Mouse (Mus musculus) thymus, postnatal 10 days (tissue): Measurements from ENCODE around the gene Brd4.

ENCODE experiments used
- DNase-seq, 2 experiments: peaks; one replicate each; pipeline ENCODE4 v3.0.0; 2021; ENCODE audit warnings: low spot score in 2 of 2

Brd4 gene

GRCm38 (mm10) chr17:32284262-32285137 is at the start of gene Brd4:
TSS of gene Brd4 (minus strand) at chr17:32284722.
- peak; percentile 80 to 89 for DNase-seq

DNA sequence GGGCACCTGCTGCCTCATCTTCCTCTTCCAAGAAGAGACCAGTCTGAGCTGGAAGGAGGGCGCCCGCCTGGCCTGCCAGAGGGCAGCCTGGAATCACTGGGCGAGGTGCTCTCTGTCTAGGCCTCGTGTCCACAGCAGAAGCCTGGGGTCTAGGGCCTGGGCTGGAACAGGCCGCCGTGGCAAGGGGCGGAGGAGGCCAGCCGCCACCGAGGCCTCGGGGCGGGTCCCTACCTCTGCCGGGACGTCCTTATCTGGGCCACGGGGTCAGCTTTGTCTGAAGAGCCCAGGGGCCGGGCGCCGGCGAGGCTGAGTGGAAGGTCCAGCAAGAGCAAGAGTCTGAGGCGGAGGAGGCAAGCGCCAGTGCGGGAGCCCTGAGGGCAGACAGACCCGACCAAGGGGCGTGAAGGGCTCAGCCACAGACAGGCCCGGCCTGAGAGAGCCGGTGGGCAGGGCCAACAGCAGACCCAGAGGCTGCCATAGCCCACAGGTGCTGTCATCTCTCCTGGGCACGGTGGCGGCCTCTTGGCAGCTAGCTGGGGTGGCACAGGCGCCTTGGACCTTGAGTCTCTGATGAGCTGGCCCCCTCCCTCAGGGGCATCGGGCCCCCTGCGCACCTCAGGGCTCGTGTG is 49.3 kb upstream of the Brd4 start:
- no peak for DNase-seq

DNA sequence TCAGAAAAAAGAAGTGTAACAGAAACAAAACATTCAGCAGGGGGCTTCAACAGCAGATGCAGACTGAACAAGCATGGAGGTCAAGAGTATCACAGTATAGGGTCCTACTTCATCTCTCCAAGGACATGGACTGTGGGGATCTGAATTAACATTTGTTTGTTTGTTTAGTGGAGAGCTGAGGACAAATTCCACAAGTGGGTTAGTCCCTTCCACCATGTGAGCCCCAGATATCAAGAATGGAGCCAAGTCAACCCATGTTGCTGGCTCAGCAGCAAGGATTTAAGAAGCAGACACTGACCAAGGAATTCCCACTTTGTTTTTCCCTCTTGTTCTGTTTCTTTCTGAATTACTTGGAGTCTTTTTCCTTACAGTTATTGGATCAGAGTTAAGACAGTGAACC is 43.0 kb upstream of the Brd4 start:
- DNase-seq = no peak

DNA sequence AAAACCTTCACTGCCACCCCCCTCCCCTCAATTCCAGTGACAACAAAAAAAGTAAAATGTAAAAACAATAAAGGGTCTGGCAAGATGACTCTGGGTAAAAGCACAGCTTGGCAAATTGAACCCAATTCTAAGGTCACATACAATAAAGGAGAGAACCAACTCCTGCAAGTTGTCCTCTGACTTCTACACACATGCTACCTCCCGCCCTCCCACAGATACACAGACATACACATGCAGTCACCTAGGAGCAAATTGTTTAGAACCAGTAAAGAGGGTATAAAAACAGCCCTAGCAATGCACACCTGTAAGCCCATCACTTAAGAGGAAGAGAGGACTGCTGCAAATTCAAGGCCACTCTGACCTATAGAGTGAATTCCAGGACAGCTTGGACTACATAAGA is 38.3 kb upstream of the Brd4 start:
- DNase-seq = no peak

DNA sequence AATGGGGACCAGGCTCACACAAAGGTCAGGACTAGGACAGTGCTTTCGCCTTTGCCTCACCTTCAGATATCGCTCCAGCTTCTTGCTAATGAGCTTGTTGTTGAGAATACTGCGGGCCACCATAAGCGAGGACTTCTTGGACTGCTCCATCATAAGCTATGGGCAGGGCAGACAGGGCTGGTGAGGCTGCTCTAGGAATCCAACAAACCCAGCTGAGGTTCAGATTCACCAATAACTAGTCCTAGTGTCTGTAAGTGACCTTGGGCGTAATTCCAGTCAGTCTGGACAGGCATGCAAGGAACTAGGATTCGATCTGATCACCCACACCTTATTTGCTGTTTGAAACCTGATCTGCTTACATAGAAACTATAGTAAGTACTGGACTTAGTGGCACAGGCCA is 37.3 kb upstream of the Brd4 start:
- no peak for DNase-seq

DNA sequence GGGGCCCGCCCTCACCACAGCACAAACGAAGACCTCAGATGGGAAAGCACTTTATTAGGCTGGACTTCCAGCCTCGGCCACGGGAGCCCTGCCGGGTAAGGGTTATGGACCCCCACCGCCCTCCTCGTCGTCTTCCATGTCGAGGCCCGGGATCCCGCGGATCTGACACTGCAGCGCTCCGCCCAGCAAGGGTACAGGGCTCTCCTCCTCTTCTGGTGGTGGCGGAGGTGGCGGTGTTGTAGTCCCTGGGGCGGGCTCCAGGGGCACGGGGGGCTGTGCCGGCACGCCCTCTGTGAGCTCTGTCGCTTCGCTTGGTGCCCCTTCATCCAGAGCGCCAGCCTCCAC is 36.8 kb upstream of the Brd4 start:
- peak in 1 of 2 experiments; percentile 80 for DNase-seq

GRCm38 (mm10) chr17:32320597-32321389 is 36.3 kb upstream of the Brd4 start, which contains the start of gene Akap8:
TSS of gene Akap8 (minus strand) at chr17:32321238.
- DNase-seq = peak; percentile 95 to 97

DNA sequence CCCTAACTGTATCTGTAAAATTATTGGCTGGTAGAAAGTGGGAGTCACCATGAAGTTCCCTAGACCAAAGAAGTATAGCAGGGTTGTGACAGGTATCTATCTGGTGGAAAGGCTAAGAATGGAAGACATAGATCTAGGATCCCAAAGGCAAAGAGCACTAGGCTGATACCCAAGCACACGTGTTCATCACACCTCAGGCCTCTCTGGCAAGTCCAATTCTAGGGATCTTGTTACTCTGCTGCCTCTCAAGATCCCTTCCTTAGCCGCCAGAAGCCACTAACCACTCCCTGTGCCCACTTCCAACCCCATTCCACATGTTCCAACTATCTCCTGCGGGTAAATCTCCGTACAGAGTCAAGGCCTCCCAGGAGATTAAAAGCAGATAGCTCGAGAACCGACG is 35.4 kb upstream of the Brd4 start:
- no peak for DNase-seq

DNA sequence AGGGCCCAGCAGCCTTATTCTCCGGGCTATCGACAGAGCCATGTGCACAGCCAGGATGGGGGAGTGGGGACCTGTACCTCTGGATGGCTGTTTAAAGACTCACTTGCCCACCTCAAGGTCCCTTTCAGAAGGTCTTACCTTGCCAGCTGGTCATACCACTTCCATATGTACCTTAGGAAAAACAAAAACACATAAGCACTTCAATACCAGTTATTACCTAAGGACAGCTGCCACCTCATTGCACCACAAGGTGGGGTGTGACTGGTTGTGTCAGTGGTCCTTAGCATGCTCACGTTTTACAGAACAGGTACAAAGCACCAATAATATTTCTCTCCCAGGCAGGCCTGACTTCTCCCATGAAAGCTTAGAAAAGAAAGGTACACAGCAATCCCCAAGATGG is 33.2 kb upstream of the Brd4 start:
- no peak for DNase-seq

GRCm38 (mm10) chr17:32317032-32317431 is 32.5 kb upstream of the Brd4 start:
- no peak for DNase-seq

DNA sequence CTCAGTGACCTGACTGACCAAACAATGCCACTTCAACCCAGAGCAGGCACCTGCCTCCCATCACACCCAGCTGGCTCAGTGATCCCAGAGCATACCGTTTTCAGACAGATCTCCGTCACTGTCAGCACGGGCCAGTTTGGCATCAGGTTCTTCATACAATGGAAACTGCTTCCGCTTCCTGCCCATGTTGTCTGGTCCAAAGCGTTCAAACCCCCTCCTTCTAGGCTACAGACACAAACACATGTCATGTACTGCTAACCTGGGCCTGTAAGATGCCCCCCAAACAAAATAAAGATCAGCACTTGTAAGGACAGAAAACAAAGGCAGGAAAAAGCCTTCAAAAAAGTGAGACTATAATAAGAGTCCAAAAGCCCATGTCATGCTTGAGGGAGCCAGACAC is 31.0 kb upstream of the Brd4 start:
- DNase-seq = no peak

- no peak for DNase-seq
Observed at GRCm38 (mm10) chr17:32313892-32314291, 29.4 kb upstream of the Brd4 start.

DNA sequence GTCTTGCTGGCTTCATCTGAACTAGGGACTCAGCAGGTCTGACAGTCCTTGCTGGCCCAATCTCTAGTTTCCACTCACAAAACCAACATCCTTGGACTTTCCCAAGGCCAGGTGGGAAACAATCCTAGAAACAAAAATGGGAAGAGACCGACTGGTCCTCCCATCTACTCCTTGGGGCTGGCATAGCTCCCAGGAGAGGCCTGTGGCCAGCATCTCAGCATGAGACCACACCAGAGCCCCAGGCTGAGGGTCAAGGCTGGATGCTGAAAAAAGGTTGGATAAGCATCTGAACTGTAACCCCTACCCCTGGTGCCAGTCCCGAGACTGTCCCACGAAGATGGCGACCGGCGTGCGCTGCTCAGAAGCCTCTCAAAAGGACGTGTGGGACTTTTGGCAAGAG is 28.3 kb upstream of the Brd4 start:
- DNase-seq = no peak

- no peak for DNase-seq
Observed at GRCm38 (mm10) chr17:32307963-32308362, 23.4 kb upstream of the Brd4 start.

DNA sequence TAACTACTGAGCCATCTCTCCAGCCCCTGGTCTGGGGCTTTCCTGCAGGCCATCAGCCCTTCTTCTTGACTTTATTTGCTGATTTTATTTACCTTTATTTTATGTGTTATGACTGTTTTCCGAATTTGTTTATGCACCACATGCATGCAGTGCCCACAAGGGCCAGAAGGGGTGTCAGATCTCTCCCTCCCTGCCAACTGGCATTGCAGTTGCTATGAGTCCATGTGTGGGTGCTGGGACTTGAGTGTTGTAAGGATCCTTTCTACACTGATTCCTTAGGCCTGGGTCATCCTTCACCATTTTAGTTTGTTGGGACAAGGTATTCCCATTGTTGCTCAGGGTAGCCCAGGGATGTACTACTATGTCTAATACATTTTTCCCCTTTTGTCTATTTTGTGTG is 13.6 kb upstream of the Brd4 start:
- no peak for DNase-seq

DNA sequence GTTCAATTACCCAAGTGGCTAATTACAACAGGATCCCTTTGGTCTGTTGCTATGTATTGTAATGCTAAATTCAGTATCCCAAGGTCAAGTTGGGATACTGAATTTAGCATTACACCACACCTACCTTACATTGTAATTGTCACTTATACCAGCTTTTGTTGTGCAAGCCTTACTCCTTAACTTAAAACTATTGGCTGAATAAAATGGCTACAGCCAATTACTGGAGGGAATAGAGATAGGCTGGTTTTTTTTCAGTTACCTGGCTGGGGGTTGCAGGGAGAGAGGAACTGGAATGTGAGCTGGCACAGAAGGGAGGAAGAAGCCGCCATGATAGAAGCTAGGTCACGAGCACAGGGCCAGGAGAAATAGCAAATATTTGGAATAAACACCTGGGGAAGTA is 11.4 kb upstream of the Brd4 start:
- no peak for DNase-seq

DNA sequence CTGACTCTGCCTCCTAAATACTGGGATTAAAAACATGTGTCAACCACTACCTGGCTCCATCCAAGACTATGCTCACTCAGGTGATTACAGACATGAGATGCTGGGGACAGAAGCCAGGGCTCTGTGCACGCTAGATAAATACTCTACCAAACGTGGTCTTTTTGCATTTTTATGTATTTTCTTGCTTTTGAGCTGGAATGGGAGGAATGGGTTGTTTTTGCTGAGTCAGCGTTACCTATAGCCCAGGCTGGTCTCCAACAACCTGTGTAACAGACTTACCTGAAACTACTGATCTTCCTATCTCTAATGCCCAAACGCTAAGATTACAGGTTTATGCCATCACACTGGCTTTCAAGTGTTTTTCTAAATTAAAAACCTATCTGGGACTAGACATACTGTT is 10.6 kb upstream of the Brd4 start:
- no peak for DNase-seq

GRCm38 (mm10) chr17:32285138-32285670 is 682 bp upstream of the Brd4 start:
- no peak for DNase-seq

GRCm38 (mm10) chr17:32283771-32284221 is 726 bp downstream of the Brd4 start:
- DNase-seq = peak; percentile 50

- peak; percentile 4 to 7 for DNase-seq
Observed at GRCm38 (mm10) chr17:32283341-32283740, 1.2 kb downstream of the Brd4 start.

GRCm38 (mm10) chr17:32281611-32282310 is 2.8 kb downstream of the Brd4 start:
- DNase-seq = no peak

- DNase-seq = no peak
Observed at GRCm38 (mm10) chr17:32281126-32281525, 3.4 kb downstream of the Brd4 start.
